Mouse (Mus musculus) right cerebral cortex, adult 2 months (tissue): ENCODE results near the gene Gramd1b.

Experiments
- DNase-seq, 2 experiments: peaks; one replicate each; pipeline ENCODE4 v3.0.0; 2021 to 2022; ENCODE audit warnings: low spot score in 2 of 2

The Gramd1b gene

GRCm38 (mm10) chr9:40458559-40459303 lies 72.5 kb downstream of the Gramd1b start:
- no peak for DNase-seq

- no peak for DNase-seq
These were observed 73.7 kb downstream of the Gramd1b start for GRCm38 (mm10) chr9:40457448-40457847.

- peak in 1 of 2 experiments; percentile 26 for DNase-seq
These were observed 75.0 kb downstream of the Gramd1b start for GRCm38 (mm10) chr9:40456191-40456590.

- peak; percentile 44 to 52 for DNase-seq
These were observed 75.6 kb downstream of the Gramd1b start for GRCm38 (mm10) chr9:40455336-40456185.

- DNase-seq, result no peak
These were observed 76.2 kb downstream of the Gramd1b start for GRCm38 (mm10) chr9:40455020-40455335.

- no peak for DNase-seq
These were observed 77.3 kb downstream of the Gramd1b start for GRCm38 (mm10) chr9:40453889-40454288.

- DNase-seq, result no peak
These were observed 79.0 kb downstream of the Gramd1b start for GRCm38 (mm10) chr9:40452208-40452607.

- DNase-seq, result no peak
These were observed 80.4 kb downstream of the Gramd1b start for GRCm38 (mm10) chr9:40450776-40451175.

GRCm38 (mm10) chr9:40450417-40450714 lies 80.8 kb downstream of the Gramd1b start:
- no peak for DNase-seq

- DNase-seq, result peak; percentile 53 to 72
These were observed 81.4 kb downstream of the Gramd1b start for GRCm38 (mm10) chr9:40449610-40450416.

GRCm38 (mm10) chr9:40448646-40449243 lies 82.4 kb downstream of the Gramd1b start:
- no peak for DNase-seq

GRCm38 (mm10) chr9:40447265-40447664 lies 83.9 kb downstream of the Gramd1b start:
- DNase-seq, result no peak

GRCm38 (mm10) chr9:40444961-40445360 lies 86.2 kb downstream of the Gramd1b start:
- DNase-seq, result no peak

- DNase-seq, result no peak
These were observed 88.4 kb downstream of the Gramd1b start for GRCm38 (mm10) chr9:40442784-40443183.

- no peak for DNase-seq
These were observed 91.1 kb downstream of the Gramd1b start for GRCm38 (mm10) chr9:40439973-40440687.

GRCm38 (mm10) chr9:40438731-40439526 lies 92.3 kb downstream of the Gramd1b start:
- no peak for DNase-seq

- DNase-seq, result no peak
These were observed 93.3 kb downstream of the Gramd1b start for GRCm38 (mm10) chr9:40437891-40438290.

- no peak for DNase-seq
These were observed 97.9 kb downstream of the Gramd1b start for GRCm38 (mm10) chr9:40433286-40433685.

GRCm38 (mm10) chr9:40430969-40431368 lies 100.2 kb downstream of the Gramd1b start:
- DNase-seq, result no peak

GRCm38 (mm10) chr9:40427663-40428062 lies 103.5 kb downstream of the Gramd1b start:
- no peak for DNase-seq
